Mouse (Mus musculus): ENCODE measurements around the gene Golgb1.
"Not testable (repeated sequence)": the region's sequence is repeated elsewhere in the genome, so short reads cannot be mapped to it uniquely, and the experiment has no call there.

The Golgb1 gene

DNA sequence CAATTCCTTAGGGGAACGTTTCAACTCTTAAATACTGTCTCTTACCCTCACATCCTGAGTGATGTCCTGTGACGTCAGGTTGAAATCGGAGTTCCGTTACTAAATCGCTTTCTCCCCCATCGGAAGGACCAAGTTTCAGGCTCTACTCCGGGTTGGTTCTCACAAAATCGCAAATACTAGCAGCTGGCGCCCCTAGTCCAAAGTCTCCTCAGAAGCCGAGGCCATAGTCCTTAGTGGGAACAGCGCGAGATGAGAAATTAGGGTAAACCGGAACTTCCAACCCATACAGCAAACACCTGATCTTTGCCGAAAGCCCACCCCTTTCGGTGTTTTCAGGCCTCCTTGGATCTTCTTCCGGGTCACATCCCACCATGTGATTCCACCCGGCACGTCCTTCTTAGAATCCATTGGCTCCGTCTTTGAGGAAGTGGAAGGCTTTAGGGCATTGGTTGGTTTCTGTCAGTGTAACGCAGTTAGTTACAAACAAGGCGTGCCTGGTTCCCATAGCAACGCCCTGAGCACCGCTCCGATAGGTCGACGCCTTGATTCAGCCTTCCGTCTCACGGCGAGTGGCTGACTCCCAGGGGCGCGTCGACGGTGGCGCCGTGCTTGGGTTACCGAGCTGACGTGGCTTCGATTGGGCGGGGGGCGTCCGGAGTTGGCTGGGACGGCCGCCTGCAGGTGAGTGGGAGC is at the start of gene Golgb1, which contains the start of gene Eaf2:
Golgb1 (plus strand) TSS at position 558 of the 693 bp plus-strand sequence.
Eaf2 (minus strand) TSS at position 421 of the 693 bp plus-strand sequence.
- peak; percentile 97 to 98 for DNase-seq (ENCODE audit: inconsistent age in 2 of 2, low spot score in 1 of 2)

DNA sequence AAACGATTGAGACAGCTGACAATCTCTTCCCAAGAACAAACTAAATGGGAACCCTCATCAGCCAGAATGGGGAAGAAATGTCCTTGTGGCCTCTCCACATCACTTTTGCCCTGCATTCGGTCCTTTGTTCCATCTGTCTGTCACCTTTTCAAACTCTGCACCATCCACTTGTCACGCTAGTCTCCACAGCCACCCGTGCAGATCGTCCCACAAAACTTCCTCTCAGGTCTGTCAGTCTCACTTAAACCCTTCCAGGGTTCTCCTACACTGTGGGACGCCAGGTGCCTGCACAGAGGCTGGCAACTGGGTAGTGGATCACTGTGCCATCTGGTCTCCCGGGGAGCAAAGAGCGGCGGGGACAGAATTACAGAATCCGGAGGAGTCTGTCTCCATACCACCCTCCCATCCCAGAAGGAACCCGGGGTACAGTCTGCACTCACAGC is 47.3 kb upstream of the Golgb1 start:
- no peak for DNase-seq (ENCODE audit: inconsistent age in 2 of 2, low spot score in 1 of 2)

DNA sequence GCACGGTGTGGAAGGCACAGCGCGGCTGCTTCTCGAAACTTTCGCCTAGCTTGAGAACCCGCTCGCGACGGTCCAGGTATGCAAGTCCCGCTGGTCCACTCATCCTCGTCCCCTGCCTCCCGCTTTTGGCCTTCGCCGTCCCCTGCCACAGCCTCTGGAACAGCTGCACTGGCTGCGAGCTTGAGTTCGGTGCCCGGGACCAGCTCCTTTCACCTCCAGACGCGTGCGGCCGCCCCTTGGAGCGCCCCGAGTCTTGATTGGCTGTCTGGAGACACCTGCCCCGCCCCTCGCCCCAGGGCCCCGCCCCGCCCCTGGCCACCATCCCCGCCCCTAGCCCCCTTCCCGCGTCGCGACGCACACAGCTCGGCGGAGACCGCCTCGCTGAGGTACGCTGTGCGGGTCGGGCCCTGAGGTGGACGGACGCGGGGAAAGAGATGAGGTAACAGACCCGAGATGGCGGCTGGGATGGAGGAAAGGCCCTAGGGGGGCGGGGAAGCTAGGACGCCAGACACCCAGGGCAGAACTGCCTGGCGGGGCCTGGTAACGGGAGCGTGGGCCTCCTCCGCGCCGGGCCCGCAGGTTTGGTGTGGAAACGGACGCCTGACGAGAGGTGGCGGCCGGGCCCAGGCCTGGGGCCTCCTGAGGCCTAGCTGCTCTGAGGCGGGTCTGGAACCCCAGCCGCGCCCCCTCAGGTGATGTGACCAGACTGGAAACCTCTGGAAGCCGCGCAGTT is 46.7 kb upstream of the Golgb1 start, which contains the start of gene Iqcb1:
Iqcb1 (plus strand) TSS at position 332 of the 733 bp plus-strand sequence.
- DNase-seq (ENCODE audit: inconsistent age in 2 of 2, low spot score in 1 of 2), result peak; percentile 89 to 96

DNA sequence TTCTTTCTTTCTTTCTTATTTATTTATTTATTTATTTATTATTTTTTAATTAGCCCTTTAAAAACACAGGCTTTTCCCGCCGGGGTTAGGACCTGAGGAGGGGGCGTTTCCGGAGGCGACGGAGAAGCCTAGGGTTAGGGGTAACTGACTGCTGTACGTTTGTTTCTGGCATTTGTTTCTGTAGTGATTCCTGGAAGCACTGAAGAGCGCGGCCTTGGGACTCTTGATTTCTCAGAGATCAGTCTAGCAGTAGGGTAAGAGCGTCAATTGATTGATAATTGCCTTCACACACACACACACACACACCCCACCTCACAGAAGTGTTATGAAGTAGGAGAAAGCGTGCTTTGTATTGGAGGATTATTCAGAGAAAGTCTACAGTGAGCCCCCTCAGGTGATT is 46.1 kb upstream of the Golgb1 start:
- peak; percentile 16 to 68 for DNase-seq (ENCODE audit: inconsistent age in 2 of 2, low spot score in 1 of 2)

DNA sequence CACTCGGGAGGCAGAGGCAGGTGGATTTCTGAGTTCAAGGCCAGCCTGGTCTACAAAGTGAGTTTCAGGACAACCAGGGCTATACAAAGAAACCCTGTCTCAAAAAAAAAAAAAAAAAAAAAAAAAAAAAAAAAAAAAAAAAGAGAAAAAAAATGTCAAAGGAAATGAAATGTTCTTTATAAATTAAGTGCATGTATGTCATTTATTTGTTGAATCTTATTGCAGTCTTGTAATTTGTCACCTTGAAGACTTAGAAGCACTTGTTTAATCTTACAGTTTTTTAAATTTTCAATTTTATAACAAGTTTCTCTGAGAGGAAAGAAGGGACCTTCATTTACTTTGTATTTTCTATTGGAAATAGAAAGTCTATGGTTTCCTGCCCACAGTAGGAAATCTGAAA is 28.0 kb upstream of the Golgb1 start:
- not testable (repeated sequence) for DNase-seq (ENCODE audit: inconsistent age in 2 of 2, low spot score in 1 of 2)

DNA sequence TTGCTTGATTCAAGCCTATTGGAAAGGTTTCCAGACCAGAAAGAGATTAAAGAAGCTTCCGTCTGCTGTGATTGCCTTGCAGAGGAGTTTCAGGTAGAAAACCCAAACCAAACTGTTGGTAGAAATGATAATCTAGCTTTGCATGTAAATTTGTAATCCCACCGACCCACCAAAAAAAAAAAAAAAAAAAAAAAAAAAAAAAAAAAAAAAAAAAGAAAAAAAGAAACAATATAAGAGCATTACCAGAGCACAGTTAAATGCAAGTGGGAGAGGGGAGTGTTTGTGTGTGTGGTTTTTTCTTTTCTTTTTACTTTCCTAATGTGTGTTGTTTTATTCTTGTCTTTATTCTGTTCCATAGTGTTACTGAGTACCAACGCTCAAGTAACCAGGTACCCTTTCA is 23.7 kb upstream of the Golgb1 start:
- DNase-seq (ENCODE audit: inconsistent age in 2 of 2, low spot score in 1 of 2), result no peak

DNA sequence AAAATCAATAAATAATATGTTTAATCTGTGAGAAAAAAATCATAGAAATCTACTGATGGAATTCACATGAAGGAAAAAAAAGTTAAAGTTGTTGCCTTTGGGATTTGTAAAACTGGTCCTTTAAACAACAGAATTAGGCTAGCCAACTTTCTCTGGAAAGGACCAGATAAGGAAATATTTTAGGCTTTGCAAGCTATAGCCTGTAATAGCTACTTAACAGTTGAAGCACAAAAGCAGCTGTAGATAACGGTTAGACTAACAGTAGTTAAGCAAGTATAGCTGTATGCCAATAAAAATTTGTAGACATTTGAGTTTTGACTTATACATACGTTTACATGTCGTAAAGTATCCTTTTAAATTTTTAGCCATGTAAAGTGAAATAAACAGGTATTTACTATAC is 11.4 kb upstream of the Golgb1 start:
- no peak for DNase-seq (ENCODE audit: inconsistent age in 2 of 2, low spot score in 1 of 2)

DNA sequence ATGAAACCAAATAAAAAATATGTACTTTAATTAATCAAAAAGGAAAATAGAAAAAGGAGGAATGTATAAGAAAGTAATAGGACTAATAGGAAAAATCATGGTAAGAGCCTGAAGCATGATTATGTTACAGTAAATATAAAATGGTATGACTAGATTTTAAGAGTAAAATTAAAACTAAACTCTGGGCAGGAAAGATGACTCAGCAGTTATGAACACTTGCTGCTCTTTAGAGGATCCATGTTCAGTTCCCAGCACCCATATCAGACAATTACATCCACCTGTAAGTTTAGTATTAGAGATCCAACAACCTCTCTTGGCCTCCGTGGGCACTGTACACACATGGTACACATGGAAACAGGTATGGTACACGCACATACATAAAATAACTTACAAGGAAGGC is 5.5 kb upstream of the Golgb1 start:
- DNase-seq (ENCODE audit: inconsistent age in 2 of 2, low spot score in 1 of 2), result no peak

DNA sequence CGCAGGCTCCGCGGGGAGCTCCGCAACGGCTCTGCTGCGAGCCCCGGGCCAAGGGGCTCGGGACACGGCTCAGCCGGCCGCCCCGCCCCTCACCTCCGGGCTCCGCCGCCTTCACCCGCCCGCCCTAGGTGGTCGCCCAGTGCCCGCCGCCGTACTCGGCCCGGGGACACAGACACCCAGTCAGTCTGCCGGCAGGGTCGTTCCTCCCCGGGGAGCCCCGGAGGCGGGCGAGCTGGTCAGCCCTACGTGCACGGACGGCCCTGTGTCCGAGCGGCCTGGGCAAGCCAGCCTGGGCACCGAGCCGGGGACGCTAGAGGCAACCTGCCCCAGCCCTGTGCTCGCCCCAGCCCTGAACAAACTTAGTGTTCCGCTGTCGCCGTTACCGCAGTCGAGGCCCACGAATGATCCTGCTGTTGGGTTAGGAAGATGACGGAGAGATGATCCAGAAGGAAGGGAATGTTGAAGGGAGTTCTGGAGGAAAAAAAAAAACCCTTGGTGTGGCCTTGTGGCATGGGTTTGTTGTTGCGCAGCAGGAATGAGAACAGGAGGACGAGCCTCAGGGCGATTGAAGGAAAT is 424 bp downstream of the Golgb1 start:
- DNase-seq (ENCODE audit: inconsistent age in 2 of 2, low spot score in 1 of 2), result peak in 1 of 2 experiments; percentile 94

DNA sequence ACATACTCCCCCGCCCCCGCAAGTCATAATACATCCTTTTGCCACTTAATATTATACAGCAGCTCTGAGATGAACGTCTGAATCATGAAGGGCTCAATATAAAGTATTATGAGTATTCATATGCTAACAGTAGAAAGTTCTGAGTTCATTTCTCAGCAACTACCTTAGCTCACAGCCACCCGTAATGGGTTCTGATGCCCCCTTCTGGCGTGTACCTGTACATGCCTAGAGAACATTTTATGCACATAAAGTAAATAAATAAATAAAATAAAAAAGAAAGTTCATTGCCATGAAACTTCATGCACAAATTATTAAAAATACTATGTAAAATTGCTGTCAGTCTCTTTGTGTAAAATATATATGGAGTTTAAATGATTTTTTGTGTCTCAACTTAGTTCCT is 2.4 kb downstream of the Golgb1 start:
- peak in 1 of 2 experiments; percentile 38 for DNase-seq (ENCODE audit: inconsistent age in 2 of 2, low spot score in 1 of 2)

DNA sequence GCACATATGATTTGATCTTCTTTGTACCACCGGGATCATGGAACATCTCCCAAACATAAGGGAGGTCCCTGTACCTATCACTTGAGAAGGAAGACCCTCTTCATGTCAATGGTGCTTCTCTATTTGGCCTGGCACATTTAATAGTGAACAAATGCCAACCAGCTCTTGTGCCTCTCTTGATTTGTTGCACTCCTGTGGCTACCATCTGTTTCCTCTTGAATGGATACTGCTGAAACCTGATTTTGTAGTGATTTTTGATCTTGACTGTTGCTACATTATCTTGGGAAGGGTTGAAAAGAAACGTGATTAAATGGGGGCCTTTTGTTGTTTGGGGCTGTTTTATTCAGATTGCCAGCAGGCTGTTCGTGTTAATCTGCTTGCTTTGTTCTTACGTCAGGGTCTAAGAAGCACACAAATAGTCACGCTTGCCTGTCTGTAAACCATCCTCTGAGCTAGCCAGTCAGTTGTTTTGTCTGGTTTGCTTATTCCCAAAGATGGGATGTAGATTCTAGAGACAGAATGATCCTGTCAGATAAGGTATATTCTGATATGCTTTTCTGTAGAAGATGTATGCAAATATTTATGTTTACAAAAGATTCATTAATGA is 7.9 kb downstream of the Golgb1 start:
- no peak for DNase-seq (ENCODE audit: inconsistent age in 2 of 2, low spot score in 1 of 2)

DNA sequence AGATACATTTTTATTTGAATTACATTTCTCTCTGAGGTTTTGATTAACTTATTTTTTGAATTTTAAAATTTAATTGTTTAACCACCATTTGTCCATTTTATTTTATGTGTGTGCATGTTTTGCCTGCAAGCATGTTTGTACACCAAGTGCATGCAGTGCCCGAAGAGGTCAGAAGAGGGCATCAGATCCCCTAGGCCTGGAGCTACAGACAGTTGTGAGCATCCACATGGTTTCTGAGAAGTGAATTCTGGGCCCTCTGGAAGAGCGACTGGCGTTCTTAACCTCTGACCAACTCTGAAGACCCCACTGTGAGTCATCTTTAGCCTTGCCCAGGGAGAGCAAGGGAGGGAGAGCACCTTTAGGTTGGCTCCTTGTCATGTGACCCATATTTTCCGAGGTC is 9.9 kb downstream of the Golgb1 start:
- peak in 1 of 2 experiments; percentile 49 for DNase-seq (ENCODE audit: inconsistent age in 2 of 2, low spot score in 1 of 2)

DNA sequence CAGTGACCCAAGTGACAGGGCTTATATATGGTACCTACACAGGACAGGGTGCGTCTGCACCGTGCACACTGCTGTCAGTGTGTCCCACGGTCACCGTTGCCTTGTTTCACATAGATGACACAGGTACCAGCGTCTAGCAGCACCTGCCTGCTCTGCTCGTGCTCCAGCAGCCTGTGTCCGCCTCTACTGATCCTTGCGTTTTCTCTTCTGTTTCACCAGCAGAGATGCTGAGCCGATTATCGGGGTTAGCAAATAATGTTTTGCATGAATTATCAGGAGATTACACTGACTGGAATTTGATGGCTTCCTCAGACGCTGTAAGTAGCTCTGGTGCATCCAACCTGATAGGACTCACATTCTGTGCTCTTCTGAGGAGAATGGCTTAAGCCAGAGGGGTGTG is 11.0 kb downstream of the Golgb1 start:
- no peak for DNase-seq (ENCODE audit: inconsistent age in 2 of 2, low spot score in 1 of 2)

DNA sequence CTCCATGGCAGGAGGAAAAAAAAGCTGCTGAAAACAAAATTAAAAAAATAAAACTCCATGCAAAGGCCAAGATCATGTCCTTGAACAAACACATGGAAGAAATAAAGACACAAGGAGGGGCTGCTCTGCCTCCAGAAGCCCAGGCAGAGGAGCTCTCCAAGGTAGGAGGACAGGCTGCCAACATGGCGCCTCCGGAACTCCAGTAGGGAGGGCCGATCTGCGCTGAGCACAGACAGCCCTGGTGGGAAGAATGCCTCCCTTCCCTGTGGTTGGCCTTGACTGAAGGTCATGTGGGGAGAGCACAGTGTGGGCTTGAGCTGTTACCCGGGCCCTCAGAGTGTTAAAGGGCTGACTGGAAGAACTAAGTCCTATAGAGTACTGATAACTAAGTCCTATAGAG is 12.6 kb downstream of the Golgb1 start:
- peak; percentile 30 to 55 for DNase-seq (ENCODE audit: inconsistent age in 2 of 2, low spot score in 1 of 2)

DNA sequence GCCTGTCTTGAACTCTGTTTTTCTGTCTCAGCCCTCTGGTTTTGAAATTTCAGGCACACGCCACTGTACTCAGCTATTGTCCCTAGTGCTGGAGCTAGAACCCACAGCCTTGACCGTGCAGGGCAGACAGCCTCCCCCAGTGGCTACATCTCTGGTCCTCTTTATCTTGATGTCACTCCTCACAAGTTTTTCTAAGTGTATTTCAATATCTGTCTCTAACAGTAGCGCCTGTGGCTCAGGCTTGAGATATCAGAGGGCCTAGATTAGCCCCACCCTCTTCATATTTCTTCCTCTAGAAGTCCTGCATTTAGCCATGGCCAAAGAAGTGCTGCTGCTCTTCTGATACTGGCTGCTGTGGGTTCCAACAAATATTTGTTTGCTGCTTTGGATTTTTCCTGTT is 15.6 kb downstream of the Golgb1 start:
- DNase-seq (ENCODE audit: inconsistent age in 2 of 2, low spot score in 1 of 2), result no peak

DNA sequence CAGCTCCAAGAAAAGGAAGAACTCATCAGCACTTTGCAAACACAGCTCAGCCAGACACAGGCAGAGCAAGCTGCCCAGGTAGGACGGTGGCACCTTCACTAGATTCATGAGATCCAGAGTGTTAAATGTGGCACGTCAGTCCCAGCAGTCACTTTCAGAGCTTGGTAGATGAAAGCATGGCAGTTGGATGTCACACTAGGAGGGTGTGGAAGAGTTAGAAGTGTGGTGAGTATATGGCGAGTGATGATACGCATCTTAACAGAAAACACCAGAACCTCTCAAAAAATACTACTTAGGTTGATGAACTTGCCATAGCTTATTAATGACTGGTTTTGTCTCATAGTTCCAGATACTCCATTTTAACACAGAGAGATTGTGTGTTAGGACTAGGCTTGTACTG is 16.5 kb downstream of the Golgb1 start:
- no peak for DNase-seq (ENCODE audit: inconsistent age in 2 of 2, low spot score in 1 of 2)

DNA sequence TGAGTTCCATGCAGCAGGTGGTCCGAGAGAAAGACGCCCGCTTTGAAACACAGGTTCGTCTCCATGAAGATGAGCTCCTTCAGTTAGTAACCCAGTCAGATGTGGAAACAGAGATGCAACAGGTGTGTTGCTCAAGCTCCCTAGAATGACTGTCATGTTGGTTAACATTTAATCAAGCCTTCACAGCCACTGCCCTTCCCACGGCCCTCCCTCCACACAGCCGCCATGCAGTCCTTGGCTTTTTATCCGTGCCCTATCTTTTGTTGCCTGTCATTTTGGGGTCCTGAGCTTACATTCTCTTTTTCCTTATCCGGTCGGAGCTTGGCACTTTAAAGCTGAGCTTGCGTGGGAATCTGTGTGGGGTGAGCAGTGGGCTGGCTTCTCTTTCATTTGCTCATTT is 18.4 kb downstream of the Golgb1 start:
- no peak for DNase-seq (ENCODE audit: inconsistent age in 2 of 2, low spot score in 1 of 2)

DNA sequence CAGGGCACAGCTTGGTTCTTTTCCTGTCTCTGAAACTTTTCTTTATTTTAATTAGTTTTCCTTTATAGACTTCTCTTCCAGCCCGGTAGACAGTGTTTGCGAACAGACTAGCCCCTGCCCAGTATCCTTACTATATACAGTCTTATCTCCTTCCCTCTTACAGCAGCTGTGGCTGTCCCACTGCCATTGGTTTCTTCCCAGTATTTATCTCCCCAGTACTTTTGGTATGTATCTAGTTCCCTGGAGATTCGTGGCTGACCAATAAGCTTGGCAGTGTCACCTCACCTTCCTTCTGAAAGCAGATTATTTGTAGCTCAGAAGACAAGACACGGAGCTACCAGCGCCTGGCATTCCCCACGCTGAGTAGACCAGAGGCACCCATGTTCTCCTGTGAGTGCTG is 21.8 kb downstream of the Golgb1 start:
- DNase-seq (ENCODE audit: inconsistent age in 2 of 2, low spot score in 1 of 2), result no peak

DNA sequence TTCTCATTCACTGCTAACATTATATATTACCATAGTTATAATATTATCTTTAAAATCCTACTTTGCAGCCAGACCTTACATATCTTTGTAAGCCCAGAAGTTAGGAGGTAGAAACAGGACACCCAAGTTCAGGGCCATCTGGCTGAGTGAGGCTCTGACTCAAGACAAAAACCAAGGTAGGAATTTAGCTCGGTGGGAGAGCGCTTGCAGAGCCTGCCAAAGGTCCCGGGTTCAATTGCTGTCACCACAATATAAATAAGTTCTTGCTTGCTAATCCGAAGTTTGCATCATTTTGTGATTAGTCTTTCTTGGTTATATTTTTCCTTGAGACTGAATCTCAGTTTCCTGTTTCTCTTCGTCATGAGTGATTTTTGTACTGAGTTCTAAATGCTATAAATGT is 28.2 kb downstream of the Golgb1 start:
- DNase-seq (ENCODE audit: inconsistent age in 2 of 2, low spot score in 1 of 2), result peak; percentile 16 to 76

DNA sequence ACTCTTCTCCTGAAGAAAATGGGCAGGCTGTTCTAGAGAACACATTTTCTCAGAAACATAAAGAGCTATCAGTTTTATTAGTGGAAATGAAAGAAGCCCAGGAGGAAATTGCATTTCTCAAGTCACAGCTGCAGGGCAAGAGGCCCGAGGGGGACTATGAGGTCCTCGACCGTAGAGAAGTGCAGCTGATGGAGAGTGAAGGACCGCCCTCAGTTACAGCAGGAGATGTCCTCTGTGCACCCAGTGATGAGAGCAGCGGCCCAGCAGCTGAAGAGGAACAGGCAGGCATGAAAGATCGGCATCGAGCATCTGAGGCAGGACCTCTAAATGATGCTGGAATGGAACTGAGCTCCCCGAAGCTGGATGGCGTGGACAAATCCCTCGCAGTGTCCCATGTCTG is 37.0 kb downstream of the Golgb1 start:
- no peak for DNase-seq (ENCODE audit: inconsistent age in 2 of 2, low spot score in 1 of 2)

DNA sequence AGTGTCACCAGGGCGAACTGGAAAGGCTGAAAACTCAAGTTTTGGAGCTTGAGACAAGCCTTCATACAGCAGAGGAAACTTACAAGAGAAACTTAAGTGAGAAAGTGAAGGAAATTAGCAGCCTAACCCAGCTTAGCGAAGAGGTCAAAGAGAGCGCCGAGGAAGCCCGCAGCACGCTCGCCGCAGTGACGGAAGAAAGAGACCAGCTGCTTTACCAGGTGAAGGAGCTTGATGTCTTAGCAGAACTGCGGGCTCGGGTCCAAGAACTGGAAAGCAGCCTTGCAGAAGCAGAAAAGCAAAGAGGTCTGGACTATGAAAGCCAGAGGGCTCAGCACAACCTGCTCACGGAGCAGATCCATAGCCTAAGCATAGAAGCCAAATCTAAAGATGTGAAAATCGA is 37.4 kb downstream of the Golgb1 start:
- DNase-seq (ENCODE audit: inconsistent age in 2 of 2, low spot score in 1 of 2), result no peak

DNA sequence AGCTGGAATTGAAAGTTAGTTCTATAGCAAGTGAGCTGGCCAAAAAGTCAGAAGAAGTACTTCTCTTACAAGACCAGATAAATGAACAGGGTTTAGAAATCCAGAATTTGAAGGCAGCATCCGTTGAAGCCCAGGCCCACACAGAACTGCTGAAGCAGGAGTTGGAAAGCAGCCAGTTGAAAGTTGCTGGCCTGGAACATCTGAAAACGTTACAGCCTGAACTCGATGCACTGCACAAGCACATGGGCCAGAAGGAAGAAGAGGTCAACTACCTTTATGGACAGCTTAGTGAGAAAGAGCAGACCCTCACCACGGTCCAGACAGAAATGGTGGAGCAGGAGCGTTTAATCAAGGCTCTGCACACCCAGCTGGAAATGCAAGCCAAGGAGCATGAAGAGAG is 39.3 kb downstream of the Golgb1 start:
- DNase-seq (ENCODE audit: inconsistent age in 2 of 2, low spot score in 1 of 2), result no peak

Data from adrenal gland, adult (tissue).